ENCODE assay signal across 27 mouse cellular contexts in the genomic region with DNA sequence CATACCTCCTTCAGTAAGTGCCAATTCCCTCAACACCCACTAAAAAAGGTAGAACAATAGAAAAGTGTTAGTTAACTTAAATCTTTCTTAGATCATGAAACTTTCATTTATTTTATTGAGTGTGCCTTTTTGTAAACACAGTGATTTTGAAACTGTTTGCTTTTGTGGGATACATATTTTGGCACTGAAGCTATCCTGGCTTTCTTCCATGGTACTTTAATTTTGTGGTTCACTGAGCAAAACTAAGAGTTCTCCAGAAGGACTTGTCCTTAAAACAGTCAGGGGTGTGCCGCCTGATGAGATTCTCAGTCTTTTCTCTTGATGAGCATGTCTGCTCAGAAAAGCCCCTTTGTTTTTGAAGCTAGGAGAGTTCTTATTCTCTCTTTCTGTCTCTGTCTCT.
DNase-seq lines count a peak whose midpoint lies in the region; ATAC-seq and TF ChIP-seq lines count a peak whose summit lies in the region.
"Had no signal": no experiment of that assay in that cellular context is flagged by ENCODE, and none has a peak within 500 bp of the region (broad histone marks: within the 10 kb centered on the region; RNA-seq: fewer than 3 reads in every experiment).

No protein-coding gene starts in this region.

- no peak for ATAC-seq in hindbrain, embryonic 14.5 days (ENCODE audit: low FRiP score)
- ATAC-seq in lung, embryonic 14.5 days (ENCODE audit: insufficient read depth) = no peak
- ATAC-seq: intestine, embryonic 15.5 days; midbrain, embryonic 15.5 days had no signal

- H3K27ac ChIP-seq in hindbrain, embryonic 14.5 days = no peak overlapping the region
- H3K27ac ChIP-seq in hindbrain, embryonic 10.5 days = no peak overlapping the region
- no peak overlapping the region for H3K27ac ChIP-seq in lung, embryonic 14.5 days (ENCODE audit: low read depth)
- H3K27ac ChIP-seq: forebrain, embryonic 10.5 days; hindbrain, embryonic 13.5 days; intestine, embryonic 15.5 days; limb, embryonic 12.5 days; liver, embryonic 14.5 days; lung, embryonic 15.5 days; midbrain, embryonic 15.5 days; neural tube, embryonic 13.5 days had no signal

- H3K36me3 ChIP-seq in hindbrain, embryonic 14.5 days (replicated peaks; ENCODE audit: control insufficient read depth, insufficient read depth) = no peaks in the 10 kb centered on the region
- H3K36me3 ChIP-seq in hindbrain, embryonic 10.5 days = no peaks in the 10 kb centered on the region
- H3K36me3 ChIP-seq in lung, embryonic 14.5 days (ENCODE audit: insufficient read depth) = no peaks in the 10 kb centered on the region
- H3K36me3 ChIP-seq: forebrain, embryonic 10.5 days; heart, embryonic 12.5 days; hindbrain, embryonic 13.5 days; intestine, embryonic 15.5 days; limb, embryonic 12.5 days; lung, embryonic 15.5 days; midbrain, embryonic 15.5 days; neural tube, embryonic 13.5 days had no signal

- no peaks in the 10 kb centered on the region for H3K4me1 ChIP-seq in hindbrain, embryonic 14.5 days (replicated peaks; ENCODE audit: control insufficient read depth, insufficient read depth, low read length)
- H3K4me1 ChIP-seq in hindbrain, embryonic 10.5 days (replicated peaks) = no peaks in the 10 kb centered on the region
- no peaks in the 10 kb centered on the region for H3K4me1 ChIP-seq in lung, embryonic 14.5 days (ENCODE audit: insufficient read depth)
- H3K4me1 ChIP-seq: forebrain, embryonic 10.5 days; heart, embryonic 12.5 days; hindbrain, embryonic 13.5 days; intestine, embryonic 15.5 days; limb, embryonic 12.5 days; lung, embryonic 15.5 days; midbrain, embryonic 15.5 days; neural tube, embryonic 13.5 days had no signal

- H3K9me3 ChIP-seq in hindbrain, embryonic 14.5 days (ENCODE audit: control insufficient read depth, low read length) = no peaks in the 10 kb centered on the region
- no peaks in the 10 kb centered on the region for H3K9me3 ChIP-seq in hindbrain, embryonic 10.5 days
- no peaks in the 10 kb centered on the region for H3K9me3 ChIP-seq in lung, embryonic 14.5 days (ENCODE audit: low read depth, low read length)
- H3K9me3 ChIP-seq: forebrain, embryonic 10.5 days; heart, embryonic 12.5 days; hindbrain, embryonic 13.5 days; intestine, embryonic 15.5 days; limb, embryonic 12.5 days; lung, embryonic 15.5 days; midbrain, embryonic 15.5 days; neural tube, embryonic 13.5 days had no signal

- H3K4me2 ChIP-seq in hindbrain, embryonic 14.5 days (replicated peaks) = no peak overlapping the region
- H3K4me2 ChIP-seq in lung, embryonic 14.5 days = no peak overlapping the region
- H3K4me2 ChIP-seq: heart, embryonic 12.5 days; hindbrain, embryonic 13.5 days; intestine, embryonic 15.5 days; limb, embryonic 12.5 days; lung, embryonic 15.5 days; midbrain, embryonic 15.5 days; neural tube, embryonic 13.5 days had no signal

- peak; percentile 32 for DNase-seq in hindbrain, embryonic 14.5 days (ENCODE audit: low spot score)
- no peak for DNase-seq in hindbrain, embryonic 10.5 days (ENCODE audit: low spot score)
- DNase-seq in lung, embryonic 14.5 days = peak; percentile 69
- no peak for DNase-seq in lung, postnatal 4 days
- DNase-seq in 3T3-L1 (ENCODE audit: low read depth, low spot score) = peak; percentile 7
- peak; percentile 83 for DNase-seq in Muller cell, postnatal 12 days (ENCODE audit: inconsistent ontology term)
- DNase-seq in adrenal gland, adult 2 months = no peak
- DNase-seq: adrenal gland, postnatal 25 days; cerebellum, adult 11-12 months; gastrocnemius, postnatal 25 days; heart, adult 18-20 months; heart, postnatal 10 days; kidney, adult 9 months; kidney, postnatal 14 days; right cerebral cortex, adult 18-20 months; thymus, adult 2 months; thymus, postnatal 4 days had no signal

- no peak overlapping the region for H3K9ac ChIP-seq in hindbrain, embryonic 14.5 days
- H3K9ac ChIP-seq in lung, embryonic 14.5 days = no peak overlapping the region
- H3K9ac ChIP-seq: heart, embryonic 12.5 days; hindbrain, embryonic 13.5 days; intestine, embryonic 15.5 days; limb, embryonic 12.5 days; liver, embryonic 14.5 days; lung, embryonic 15.5 days; midbrain, embryonic 15.5 days; neural tube, embryonic 13.5 days had no signal

- H3K4me3 ChIP-seq in hindbrain, embryonic 14.5 days (replicated peaks; ENCODE audit: low read length) = no peak overlapping the region
- no peak overlapping the region for H3K4me3 ChIP-seq in hindbrain, embryonic 10.5 days
- no peak overlapping the region for H3K4me3 ChIP-seq in lung, embryonic 14.5 days (ENCODE audit: low read depth, low read length)
- H3K4me3 ChIP-seq: forebrain, embryonic 10.5 days; heart, embryonic 12.5 days; hindbrain, embryonic 13.5 days; intestine, embryonic 15.5 days; limb, embryonic 12.5 days; lung, embryonic 15.5 days; midbrain, embryonic 15.5 days; myocyte; neural tube, embryonic 13.5 days had no signal

- no peak for TF ChIP-seq CTCF in lung, embryonic 14.5 days (IDR thresholded peaks at IDR 0.05; ENCODE audit: low read depth)

- H3K27me3 ChIP-seq in hindbrain, embryonic 14.5 days (ENCODE audit: control insufficient read depth, insufficient read depth, low read length) = no peaks in the 10 kb centered on the region
- H3K27me3 ChIP-seq in hindbrain, embryonic 10.5 days (ENCODE audit: insufficient read depth, poor library complexity, severe bottlenecking) = no peaks in the 10 kb centered on the region
- H3K27me3 ChIP-seq in lung, embryonic 14.5 days (ENCODE audit: insufficient read depth, low read length) = no peaks in the 10 kb centered on the region
- H3K27me3 ChIP-seq: heart, embryonic 12.5 days; hindbrain, embryonic 13.5 days; intestine, embryonic 15.5 days; limb, embryonic 12.5 days; lung, embryonic 15.5 days; midbrain, embryonic 15.5 days; neural tube, embryonic 13.5 days had no signal

- 31% methylated on average over 1 of the region's 1 CpGs for WGBS in hindbrain, embryonic 14.5 days
- 49% methylated on average over 1 of the region's 1 CpGs for WGBS in hindbrain, embryonic 10.5 days
- 55% methylated on average over 1 of the region's 1 CpGs for WGBS in lung, embryonic 14.5 days

Comparison
In these comparisons a context has a peak if more than half of its experiments do, and no peak if none do; other contexts are left out.
1. DNase-seq: peak in hindbrain, embryonic 14.5 days (single experiment), lung, embryonic 14.5 days (single experiment), 3T3-L1 (single experiment) and Muller cell, postnatal 12 days (single experiment); none in hindbrain, embryonic 10.5 days (single experiment), lung, postnatal 4 days (0 of 2) and adrenal gland, adult 2 months (single experiment).